Mouse (Mus musculus): ENCODE results near the gene Ttk.

DNA sequence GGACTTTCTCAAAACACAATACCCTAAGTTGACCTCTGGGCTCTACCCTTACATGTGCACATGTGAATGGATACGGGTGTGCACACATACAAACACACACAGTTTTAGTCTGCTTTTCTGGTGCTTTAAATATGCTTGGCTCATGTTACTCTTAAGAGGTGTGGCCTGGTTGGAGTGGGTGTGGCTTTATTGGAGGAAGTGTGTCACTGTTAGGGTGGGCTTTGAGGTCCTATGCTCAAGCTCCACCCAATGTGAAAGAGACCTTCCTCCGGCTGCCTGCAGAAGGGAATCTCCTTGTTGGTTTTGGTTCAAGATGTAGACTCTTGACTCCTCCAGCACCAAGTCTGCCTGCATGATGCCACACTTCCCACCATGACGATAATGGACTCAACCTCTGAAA is 18.0 kb downstream of the Ttk start:
- TF ChIP-seq CTCF (conservative IDR thresholded peaks at IDR 0.05; ENCODE audit: low read length): no peak
- no peak for TF ChIP-seq NANOG (IDR thresholded peaks at IDR 0.05; ENCODE audit: borderline replicate concordance, low read length)
- no peak for TF ChIP-seq POU5F1 (IDR thresholded peaks at IDR 0.05; ENCODE audit: borderline replicate concordance, low read length)
